Mouse (Mus musculus): ENCODE data around the gene Eng. TPM values are rescaled to one million over a fixed set of nuclear protein-coding genes. Genes with fewer than 3 reads are reported as not detected.

The Eng gene
- polyA plus RNA-seq, 1 experiment from 2014 or later, result 28.5 TPM

DNA sequence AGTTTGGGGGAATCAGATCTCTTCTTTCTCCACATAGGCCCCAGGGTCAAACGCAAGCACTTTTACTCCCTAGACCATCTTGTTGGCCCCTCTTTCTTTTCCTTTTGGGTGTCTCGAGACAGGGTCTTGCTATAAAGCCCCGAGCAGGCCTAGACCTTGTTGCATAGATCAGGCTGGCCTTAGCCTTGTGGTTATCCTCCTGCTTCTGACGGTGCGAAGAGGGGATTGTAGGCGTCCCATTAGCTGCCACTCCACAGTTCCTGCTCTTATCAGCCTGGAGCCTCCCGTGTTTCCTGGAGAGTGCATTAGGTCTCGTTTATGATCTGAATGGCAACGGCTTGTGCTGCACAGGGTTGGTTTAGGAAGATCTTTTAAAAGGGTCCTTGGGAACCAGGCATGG, 2.3 kb upstream of the Eng start:
- no peak for DNase-seq (ENCODE audit: low spot score)

DNA sequence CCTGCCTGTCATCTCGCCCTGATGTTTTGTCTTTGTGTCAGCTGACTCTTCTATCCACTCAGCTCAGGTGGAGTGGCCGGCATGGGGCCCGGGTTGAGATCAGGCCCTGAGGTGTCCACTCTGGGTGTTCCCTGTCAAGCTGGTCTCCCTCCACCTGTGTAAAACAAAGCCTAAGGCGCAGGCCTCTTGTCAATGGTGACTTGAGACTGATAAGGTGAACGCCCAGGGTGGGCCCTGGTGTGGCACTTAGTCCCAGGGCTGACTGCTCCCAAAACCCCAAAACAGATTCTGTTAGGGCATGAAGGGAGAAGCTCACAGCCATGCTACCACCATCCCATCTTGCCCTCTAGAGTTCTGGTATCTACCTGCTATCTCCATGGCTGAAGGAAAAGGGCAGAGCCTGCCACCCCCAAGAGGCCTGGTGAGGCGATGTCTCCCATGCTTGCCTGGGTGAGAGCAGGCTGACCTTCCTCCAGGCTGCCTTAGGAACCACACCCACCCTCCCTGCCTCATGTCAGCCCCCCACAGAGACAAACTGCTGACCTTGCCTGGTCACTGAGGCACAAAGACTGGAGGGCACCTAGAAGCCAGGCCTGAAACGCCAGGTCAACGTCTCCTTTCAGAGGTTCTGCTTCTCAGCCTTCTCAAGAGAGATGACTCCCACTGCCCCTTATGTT, 1.5 kb upstream of the Eng start:
- DNase-seq (ENCODE audit: low spot score), result no peak

DNA sequence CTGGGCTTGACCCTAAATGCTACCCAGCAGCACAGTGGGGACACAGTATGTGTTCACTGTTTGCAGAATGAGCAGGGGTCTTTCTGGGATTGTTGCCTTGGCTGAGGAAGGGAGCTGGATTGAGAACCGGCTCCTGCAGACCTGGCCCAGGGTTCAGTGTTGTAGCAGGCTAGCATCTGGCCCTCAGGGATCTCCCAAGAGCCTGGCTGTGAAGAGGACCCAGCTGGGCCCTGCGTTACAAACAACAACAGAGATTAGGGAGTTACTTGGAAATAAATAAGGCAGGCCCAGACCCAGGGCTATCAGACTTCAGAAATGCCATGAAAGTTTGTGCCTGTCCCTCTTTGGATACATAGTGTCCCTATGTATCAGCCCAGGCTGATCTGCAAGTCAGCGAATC, 748 bp upstream of the Eng start:
- no peak for DNase-seq (ENCODE audit: low spot score)

- no peak for DNase-seq (ENCODE audit: low spot score)
These were observed 971 bp downstream of the Eng start for GRCm38 (mm10) chr2:32647366-32647765.

GRCm38 (mm10) chr2:32653764-32654163, 7.4 kb downstream of the Eng start:
- DNase-seq (ENCODE audit: low spot score), result no peak

- DNase-seq (ENCODE audit: low spot score), result no peak
These were observed 8.5 kb downstream of the Eng start for GRCm38 (mm10) chr2:32654743-32655393.

DNA sequence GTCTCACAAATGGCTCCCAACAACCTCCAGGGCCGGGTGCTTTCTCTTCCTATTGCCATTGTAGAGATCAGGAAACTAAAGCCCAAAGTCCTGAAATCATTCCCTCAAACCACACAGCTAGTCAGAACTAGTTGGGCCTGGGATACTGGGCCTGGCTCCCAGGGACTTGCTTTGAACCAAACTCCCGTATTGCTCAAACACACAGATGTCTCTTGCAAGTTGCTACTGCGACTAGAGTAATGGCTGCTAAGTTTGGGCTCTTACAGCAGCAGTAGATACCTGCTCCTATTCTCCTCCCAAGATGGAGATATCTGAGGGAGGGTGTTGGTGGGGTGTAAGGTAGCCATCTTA, 9.0 kb downstream of the Eng start:
- DNase-seq (ENCODE audit: low spot score), result no peak

DNA sequence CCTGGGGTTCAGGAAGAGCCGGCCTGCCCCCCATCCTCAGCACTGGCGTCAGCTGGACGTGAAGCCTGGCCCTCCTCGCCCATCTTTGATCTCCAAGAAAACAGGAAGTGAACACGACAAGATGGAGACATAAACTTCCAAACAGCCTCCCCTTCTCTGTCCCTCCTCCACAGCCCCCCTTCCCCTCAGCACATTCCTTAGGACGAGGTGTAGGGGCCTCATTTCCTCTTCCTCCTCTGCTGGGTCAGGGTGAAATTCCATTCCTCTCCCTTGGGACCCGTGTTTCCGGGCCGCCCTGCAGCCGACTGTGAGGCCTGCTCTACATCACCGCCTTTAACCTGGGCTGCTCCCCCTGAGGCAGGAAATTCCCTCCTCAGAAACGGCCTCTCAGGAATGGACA, 9.4 kb downstream of the Eng start:
- no peak for DNase-seq (ENCODE audit: low spot score)

GRCm38 (mm10) chr2:32658873-32659272, 12.5 kb downstream of the Eng start:
- DNase-seq (ENCODE audit: low spot score), result no peak

- no peak for DNase-seq (ENCODE audit: low spot score)
These were observed 15.2 kb downstream of the Eng start for GRCm38 (mm10) chr2:32661509-32662107.

DNA sequence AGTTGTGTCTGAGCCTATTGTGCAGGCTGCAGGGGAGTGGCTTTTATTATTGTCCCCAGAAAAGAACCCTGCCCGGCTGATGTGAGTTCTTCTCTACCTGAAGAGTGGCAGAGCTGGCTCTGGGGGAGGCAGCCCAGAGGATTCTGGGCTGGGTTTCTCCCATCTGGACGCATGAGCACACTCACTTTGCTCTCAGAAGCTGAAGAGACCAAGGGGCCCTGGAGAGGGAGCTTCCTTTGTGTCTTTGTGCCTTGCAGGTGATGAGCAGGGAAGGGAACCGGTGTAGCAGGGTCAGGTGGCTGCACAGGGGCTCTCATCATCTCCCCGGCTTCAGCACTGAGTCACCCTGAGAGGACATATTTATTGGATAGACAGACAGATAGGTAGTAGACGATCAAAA, 15.9 kb downstream of the Eng start:
- peak; percentile 65 for DNase-seq (ENCODE audit: low spot score)

- no peak for DNase-seq (ENCODE audit: low spot score)
These were observed 18.9 kb downstream of the Eng start for GRCm38 (mm10) chr2:32665345-32665744.

DNA sequence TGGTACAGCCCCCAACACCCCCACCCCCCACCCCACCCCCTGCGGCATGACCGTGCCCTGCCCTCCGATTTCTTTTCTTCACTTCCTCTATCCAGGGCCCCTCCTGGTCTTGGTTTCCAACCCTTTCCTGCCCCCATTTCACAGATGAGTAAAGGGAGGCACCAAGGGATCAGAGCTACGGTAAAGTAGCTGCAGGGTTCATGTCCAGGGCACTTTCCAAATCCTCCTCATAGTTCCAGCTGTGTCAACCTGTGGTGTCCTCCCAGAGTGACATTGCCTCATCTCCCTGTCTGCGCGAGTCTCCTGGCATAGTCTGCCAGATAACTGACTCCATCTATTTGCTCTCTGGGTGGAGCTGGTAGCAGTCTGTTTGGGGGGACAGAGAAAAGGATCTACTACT, 19.5 kb downstream of the Eng start:
- no peak for DNase-seq (ENCODE audit: low spot score)

DNA sequence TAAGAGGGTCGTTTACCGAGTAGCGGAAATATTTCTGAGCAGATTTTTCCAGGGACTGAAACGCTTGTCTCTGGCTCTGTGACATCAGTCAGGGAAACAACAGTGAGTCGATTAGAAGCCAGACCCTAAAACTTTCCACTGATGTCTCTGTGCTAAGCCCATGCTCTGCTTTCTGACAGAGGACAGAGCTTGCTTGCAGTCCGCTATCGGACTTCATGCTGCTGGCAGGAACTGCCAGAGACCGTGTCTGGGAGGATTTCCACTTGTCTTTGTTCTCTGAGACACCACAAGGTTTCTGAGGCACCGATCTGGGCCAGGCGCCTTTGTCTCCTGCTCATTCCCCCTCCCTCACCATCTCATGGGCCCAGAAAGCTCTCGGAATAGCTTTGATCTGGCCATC, 21.4 kb downstream of the Eng start:
- DNase-seq (ENCODE audit: low spot score), result no peak

- DNase-seq (ENCODE audit: low spot score), result no peak
These were observed 21.8 kb downstream of the Eng start for GRCm38 (mm10) chr2:32668176-32668575.

DNA sequence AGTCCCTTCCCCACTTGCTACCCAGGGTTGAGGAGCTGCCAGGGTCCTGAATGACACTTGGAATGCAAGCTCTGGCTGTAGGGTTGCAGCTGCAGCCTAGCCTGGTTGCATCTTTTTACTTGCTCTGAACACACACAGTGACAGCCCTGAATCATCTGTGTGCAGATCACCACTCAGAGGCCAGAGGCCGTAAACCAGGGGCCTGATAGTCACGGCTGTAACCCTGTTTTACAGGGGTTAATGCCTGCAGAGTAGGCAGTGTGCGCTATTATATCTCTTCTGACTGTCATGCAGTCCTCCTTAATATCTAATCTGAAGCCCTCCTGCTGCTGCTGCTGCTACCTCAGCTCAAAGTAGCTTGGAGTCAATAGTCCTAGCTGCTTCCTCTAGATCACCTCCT, 23.5 kb downstream of the Eng start:
- DNase-seq (ENCODE audit: low spot score), result no peak

DNA sequence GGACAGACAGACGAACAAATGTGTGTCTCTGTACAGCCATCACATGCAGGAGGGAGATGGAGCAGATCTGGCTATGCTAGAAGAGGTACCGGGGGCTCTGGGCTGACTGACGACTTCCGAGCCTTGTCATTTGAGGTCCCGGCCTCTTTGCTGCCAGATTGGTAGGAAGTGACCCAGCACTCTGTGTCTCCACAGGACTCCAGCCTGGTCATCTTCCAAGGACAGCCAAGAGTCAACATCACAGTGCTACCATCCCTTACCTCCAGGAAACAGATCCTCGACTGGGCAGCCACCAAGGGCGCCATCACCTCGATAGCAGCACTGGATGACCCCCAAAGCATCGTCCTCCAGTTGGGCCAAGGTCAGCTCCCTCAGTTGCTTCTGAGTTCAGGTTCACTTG, 24.8 kb downstream of the Eng start:
- no peak for DNase-seq (ENCODE audit: low spot score)

- DNase-seq (ENCODE audit: low spot score), result no peak
These were observed 25.7 kb downstream of the Eng start for GRCm38 (mm10) chr2:32671907-32672595.

DNA sequence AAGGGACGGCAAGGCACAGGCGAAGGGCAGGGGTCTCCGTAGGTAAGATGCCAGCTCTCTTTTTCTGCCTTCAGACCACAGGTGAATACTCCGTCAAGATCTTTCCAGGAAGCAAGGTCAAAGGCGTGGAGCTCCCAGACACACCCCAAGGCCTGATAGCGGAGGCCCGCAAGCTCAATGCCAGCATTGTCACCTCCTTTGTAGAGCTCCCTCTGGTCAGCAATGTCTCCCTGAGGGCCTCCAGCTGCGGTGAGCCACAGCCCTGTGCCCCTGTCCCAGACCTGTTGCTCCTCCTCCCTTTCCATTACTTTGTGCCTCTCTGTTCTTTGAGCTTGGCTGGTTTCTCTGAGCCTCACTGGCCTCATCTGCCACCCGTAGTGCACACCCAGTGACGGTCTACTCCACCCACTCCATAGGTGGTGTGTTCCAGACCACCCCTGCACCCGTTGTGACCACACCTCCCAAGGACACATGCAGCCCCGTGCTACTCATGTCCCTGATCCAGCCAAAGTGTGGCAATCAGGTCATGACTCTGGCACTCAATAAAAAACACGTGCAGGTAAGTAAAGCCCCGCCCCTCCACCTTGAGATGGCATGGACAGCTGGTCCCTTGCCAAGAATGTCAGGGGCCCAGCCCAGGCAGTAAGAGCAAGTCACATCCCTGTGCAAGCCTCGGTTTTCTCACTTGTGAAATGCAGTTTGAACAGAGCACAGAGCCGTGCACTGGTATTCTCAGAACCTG, 27.0 kb downstream of the Eng start:
- DNase-seq (ENCODE audit: low spot score), result no peak

DNA sequence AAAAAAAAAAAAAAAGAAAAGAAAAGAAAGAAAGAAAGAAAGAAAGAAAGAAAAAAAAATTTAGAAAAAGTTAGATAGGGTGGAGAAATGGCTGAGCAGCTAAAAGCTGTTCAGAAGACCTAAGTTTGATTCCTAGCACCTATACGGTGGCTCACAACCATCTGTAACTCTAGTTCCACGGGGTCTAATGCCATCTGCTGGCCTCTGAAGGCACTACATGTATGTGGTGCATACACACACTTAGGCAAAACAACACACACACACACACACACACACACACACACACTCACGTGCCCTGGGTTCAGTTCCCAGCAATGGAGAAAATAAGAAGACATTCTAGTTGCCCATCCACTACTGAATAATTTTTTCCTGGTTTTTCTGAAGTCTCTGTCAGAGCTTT, 30.4 kb downstream of the Eng start:
- DNase-seq (ENCODE audit: low spot score), result no peak

GRCm38 (mm10) chr2:32677683-32678082, 31.3 kb downstream of the Eng start:
- no peak for DNase-seq (ENCODE audit: low spot score)

DNA sequence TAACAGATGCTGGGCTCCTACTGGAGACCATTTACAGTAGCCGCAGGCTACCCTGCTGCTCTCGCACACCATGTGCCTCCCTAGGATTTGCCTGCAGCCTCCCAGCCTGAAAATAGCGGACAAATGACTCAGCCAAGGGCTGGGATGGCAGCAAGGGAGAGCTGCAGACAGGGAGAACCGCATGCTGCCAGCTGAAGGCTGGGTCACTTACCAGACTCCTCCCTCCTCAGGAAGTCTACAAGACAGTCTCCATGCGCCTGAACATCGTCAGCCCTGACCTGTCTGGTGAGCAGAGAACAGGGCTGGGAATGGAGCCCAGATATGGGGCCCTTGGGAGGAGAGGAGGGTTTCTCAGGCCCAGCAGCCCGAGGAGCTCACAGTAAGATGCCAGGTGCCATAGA, 33.7 kb downstream of the Eng start:
- DNase-seq (ENCODE audit: low spot score), result no peak
